Mouse (Mus musculus): ENCODE results near the gene Gabbr2.

Gene Gabbr2

DNA sequence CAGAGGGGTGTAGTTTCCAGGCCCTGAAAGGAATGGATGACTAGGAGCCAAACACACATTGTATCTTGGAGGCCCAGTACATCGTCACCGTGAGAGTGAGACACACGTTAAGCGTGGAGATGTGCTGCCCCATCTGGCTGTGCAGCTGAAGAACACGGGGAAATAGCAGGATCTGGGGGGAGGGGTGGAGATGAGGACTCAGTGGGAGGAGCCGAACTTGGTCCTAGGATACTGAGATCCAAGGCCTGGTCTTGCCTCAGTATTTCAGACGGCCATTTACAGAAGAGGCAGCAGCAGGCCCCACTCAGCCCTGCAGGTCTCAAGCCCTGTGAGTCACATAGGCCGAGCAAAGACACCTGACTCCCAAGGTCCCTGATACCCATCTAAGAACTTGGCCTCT lies 72.5 kb downstream of the Gabbr2 start:
- intact Hi-C loops (cut with DNase I) = no loop called here

DNA sequence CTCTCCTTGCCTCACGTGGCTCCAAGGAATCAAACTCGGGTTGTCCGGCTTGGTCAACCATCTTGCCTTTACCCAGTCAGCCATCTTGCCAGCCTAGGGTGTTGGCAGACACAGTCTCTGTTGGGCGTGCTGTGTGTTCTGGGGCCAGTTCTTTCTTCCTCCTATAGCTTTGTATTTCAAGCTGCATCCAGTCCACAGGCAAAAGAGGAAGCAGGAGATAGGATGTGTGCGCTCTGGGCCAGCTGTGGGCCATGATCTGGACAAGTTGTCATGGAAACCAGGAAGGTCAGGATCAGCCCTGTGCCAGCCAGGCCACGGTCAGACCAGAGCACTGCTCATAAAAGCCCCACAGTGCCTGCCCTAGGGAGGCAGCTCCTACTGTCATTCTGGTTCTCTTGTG lies 74.9 kb downstream of the Gabbr2 start:
- intact Hi-C loops (cut with DNase I) = no loop called here

DNA sequence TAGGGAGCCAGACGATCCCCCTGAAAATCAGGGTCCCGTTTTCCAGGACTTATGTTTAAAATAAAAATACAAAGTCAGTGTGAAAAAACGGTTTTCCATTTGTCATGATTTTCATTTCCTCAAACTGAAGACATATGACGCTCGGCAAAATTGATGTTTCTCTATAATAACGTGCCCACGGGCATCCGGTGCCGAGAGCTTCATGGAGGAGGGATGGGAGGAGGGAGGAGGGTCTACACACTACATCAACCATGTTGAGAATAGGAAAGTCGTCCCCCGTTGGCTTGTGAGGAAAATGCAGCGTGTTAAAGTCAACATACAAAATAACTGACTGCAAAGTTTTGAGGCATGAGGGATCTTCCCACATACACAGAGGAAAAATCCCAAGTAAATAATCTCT lies 75.7 kb downstream of the Gabbr2 start:
- intact Hi-C loops (cut with DNase I) = no loop called here

DNA sequence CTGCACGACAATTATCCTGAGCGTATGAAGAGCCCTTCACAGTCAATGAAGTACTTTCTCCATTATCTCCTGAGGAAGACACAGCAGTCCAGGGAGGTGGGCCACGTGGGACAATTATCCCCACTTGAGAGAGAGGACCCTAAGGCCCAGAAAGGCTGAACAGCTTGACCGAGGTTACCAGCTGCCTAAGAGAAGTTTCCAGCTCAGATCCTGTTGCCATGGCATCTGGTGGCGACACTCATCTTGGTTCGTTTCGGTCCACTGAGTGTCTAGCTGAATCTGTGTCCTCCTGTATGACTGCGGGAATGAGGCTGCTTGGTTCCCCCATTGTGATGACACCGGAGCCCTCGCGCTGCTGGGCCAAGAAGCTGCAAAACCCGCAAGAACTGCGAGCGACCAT lies 76.2 kb downstream of the Gabbr2 start:
- intact Hi-C loops (cut with DNase I) = no loop called here

DNA sequence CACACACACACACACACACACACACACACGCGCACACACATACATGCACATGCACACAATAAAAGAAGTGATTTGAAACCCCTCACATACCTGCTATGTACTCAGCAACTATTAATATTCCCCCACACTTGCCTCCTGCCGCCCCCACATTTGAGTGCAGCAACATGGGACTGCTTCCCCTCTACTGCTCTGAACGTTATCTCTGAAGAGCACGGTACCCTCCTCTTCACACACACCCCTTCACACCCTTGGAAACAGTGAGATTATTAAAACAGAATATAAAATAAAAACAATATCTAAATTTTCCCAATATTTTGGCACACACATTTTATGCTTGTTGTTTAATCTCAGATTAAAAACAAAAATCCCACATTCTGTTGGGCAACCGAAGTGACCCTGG lies 77.1 kb downstream of the Gabbr2 start:
- intact Hi-C loops (cut with DNase I) = no loop called here

DNA sequence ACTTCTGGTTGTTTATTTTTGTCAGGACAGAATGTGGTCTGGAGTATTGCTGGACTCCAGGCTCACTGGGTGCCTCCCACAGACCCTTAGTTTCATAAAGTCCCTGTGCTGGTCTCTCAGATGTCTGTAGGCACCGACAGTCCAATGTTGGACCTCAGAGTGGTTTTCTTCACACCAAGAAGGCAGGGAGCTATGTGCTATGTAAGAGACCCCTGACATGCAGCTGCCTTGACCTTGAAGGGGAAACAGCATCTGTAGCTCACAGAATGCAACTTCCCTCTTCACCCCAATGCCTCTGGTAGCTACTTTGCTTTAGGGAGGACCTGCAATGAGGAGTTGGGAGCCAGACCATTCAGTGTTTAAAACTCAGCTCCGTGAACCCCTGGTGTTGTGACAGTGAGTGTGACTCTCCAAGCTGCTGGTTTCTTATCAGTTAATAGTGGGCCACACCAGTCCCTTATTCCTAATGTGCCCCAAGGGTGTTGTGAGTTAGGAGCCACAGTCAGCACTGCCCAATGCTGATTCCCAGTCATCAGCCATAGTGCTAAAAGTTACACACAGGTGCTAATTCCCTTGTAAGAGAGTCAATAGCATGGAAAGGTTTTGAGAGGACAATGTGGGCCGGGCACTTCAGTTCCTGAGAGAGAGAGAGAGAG lies 85.5 kb downstream of the Gabbr2 start:
- intact Hi-C loops (cut with DNase I) = no loop called here

DNA sequence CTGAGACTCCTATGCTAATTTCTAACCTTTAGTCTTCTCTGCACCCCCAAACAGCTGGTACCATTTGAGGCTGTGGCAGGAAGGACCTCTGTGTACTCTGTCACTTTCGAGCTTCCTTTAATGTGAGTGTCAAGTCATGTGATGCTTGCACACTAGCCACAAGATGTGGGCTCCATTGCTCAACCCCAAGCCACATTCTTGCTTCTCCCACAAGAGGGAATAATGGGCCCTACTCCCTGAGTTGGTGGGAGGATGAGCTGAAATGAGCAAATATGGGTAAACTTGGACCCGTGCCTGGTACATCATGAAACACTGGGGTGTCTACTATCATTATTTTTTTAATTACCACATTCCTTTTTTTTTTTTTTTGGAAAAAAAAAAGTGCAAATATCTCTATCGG lies 86.5 kb downstream of the Gabbr2 start:
- intact Hi-C loops (cut with DNase I) = no loop called here

DNA sequence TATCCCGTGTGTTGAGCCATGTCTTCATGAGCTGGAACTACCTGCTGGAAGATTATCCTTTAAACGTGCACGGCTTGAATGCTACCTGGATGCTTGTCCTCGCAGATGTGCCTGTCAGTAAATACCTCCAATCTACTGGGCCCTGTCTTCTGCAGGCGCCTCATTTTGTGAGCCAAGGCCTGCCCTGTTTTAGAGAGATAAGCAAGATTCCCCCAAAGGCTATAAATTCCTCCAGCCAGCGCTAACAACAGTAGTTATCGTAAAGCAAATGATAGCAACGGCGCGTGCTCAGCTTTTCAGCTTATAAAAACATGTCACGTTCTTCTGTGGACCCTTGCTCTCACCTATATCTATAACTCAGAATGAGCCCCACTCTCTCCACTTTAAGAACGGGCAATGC lies 87.5 kb downstream of the Gabbr2 start:
- intact Hi-C loops (cut with DNase I) = no loop called here

DNA sequence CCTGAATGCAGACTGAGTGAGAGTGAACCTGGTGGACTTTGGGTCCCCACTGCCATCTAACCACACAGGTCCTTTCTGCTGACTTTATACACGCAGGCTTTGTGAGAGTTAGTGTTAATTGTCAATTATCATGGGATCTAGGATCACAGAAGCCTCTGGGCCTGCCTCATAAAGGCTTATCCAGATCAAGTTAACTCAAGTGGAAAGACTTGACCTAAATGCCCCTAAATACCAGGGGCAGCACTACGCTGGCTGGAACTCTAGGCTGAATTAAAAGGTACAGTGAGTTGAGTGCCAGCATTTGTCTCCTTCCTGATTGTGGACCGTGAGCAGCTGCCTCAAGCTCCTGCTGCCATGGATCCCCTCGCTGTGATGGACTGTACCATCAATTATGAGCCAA lies 93.1 kb downstream of the Gabbr2 start:
- intact Hi-C loops (cut with DNase I) = no loop called here

DNA sequence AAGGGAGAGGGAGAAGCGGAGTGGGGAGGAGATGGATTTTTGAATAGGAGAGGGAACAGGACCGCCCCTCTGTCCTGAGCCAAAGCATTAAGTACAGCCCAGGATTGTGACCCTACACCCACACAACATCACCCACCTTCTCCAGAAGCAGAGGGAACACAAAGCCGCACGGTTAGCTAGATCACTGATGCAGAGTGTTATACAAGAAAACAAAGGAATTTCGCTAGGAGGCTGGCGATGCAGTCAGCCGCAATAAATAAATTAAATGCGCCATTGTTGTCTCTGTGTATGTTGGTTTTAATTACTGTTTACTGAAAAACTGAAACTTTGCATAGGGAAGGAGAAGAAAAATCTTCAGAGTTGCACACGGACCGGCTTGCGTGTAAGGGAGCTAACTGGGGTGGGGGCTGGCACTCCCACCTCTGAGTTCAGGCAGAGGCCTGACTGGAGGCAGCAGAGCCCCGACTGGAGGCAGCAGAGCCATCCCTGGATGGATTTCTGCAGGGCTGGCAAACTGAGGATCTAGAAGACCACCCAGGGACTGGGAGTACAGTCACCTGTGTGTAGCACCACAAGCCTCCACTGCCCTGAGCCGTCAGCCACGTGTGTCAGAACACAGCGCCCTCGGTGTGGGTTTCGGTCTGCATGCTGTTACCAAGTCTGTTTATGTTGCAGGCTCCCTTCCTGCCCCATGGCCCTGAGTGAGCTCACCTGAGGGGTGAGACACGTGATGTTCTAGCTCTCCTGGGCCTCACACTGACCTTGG lies 93.9 kb downstream of the Gabbr2 start:
- intact Hi-C loops (cut with DNase I) = no loop called here

DNA sequence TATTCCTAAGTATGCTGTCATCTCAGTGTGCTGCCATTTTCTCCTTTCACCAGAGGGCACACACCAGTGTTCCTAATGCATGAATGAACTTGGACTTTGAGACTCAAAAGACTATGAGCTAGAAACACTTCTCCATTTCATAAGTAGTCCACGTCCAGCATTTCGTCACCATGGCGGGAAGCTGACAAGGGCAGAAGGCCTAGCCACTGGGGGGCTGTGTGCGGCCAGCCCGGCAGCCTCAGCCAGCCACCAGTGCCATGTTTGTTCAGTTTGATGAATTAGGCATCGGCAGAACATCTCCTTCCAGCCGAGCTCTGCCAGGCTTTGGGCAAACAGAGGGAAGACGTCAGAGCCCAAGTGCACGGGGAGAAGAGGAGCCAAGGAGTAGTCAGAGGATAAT lies 97.5 kb downstream of the Gabbr2 start:
- intact Hi-C loops (cut with DNase I) = no loop called here

DNA sequence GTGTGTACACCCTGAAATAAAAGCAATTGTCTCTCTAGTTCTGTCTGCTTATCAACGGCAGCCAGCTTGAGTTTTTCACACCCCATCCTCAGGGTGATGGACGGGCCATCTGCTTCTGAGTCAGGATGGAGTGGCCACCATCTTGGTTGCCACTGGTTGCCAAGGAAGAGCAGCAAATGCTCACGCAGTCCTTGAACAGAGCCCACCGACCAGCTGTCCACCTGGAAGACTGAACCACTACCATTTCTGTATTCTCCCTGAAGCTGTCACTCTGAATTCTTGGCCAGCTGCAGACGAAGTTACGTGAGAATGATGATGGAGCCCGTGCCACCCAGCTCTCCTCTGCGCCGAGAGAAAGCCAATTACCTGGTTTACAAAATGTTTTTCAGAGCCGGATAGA lies 102.5 kb downstream of the Gabbr2 start:
- intact Hi-C loops (cut with DNase I) = no loop called here

DNA sequence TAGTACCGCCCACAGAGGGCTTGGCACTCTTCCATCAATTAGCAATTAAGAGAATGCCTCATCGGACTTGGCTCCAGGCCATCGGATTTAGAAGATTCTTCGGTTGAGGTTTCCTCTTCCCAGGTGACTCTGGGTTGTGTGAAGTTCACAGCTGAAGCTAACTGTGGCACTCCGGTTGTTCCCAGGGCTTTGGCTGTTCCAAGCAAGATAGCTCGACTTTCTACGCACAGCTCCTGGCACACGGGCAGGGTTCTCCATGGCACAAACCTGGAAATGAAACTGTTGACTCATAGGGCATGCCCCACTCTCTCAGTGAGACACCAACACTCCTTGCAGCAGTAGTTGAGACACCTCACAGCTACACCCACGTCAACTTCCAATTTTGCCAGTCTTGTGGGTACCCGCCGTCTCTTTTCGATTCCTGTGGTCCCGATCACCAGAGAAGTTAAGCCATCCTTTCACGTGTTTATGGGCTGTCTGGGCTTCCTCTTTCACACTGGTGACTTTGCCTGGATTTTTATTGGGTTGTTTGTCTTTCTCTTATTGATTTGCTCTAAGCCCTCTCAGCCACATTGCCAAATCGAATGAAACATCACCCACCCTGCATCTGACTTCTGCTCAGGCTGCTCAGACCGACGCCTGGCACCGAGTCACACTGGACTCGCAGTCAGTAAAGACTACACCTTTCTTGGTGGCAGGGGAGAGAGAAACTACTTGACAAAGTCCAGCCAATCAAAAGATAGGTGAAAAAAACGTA lies 105.9 kb downstream of the Gabbr2 start:
- intact Hi-C loops (cut with DNase I) = no loop called here

DNA sequence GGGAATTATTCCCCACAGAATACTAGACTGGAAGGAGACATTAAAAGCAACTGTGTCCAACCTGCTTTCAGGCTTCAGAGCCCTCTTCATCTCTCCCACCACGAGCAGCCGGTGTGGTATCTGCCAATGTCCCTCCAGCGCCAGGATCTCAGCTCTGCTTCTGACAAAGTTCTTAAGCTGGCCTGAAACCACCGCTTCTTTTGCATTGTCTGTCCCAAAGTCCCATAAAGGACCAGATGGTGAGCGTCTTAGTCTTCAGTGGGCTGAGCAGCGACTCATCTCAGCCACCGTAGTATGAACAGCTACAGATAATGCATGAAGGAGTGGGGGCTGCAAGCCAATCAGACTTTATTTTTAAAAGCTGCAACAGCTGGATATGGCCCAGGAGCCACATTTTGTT lies 107.5 kb downstream of the Gabbr2 start:
- intact Hi-C loops (cut with DNase I) = no loop called here

DNA sequence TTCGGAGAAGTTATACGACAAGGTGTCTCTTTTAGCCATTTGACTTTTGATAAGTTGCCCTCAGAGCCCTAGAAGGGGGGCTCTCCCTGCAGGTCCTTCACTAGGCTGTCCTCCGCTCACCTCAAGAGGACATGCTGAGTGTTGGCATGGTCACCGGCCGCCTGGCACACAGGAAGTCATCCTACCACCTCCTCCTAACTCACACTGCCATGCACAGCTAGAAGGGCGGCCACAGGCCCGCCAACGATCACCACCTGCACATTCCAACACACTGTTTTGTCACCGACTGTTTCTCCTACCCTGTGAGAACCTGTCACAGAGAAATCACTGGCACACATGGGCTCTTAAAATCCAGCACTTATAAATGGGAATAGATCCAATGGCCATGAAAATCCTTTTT lies 108.1 kb downstream of the Gabbr2 start:
- intact Hi-C loops (cut with DNase I) = no loop called here

DNA sequence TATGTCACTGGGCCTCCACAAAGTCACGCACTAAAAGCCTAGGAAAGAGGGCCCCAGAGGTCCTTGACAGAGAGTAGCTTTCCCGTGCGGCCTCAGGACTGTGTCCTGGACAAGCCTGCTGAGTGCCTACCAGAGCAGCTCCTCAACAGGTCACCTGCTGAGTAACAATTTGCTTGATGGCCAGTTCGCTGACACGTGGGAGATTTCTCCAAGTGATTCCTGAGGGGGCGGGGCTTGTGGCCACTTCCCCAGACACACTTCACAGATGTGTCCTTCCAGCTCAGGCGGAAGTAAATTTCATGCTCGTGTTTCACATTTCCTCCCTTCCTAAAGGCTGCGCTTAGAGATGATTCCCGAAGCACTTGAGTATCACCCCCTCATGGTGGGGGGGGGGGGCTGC lies 108.6 kb downstream of the Gabbr2 start:
- intact Hi-C loops (cut with DNase I) = no loop called here

DNA sequence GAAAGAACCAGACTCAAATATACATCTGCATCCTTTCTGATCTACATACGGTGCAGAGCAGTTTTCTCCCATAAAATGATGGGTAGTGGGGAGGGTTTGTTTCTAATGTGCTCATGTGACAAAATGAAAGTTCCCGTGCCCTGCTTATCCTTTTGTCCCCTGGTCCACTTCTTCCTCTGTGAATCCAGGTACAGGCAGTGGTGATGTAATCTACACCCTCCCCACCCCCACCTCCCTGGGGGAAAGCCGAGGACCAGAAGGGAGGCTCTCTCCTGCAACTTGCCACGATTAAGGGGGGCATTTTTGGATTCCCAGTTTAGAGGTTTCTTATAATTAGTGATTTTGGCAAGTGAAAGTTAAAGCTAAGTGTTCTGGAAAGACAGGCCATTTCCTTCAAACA lies 110.4 kb downstream of the Gabbr2 start:
- intact Hi-C loops (cut with DNase I) = no loop called here

DNA sequence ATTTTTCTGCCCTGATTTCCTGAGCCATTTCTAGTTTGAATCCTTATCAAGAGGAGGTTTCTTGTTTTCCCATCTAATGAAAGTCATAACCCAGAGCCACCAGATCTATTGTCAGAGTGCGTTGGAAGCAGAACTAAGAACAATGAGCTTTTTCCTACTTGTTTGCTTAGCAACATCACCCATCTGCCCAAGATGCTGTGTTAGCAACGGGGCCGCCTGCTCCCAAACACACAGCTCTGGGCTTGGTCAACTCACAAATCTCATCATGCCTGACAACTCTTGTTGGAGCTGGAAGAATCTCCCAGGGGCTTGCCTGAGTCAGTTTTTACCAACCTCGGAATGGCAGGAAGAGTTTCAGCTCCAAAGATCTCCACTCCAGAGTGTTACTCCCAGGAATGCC lies 111.7 kb downstream of the Gabbr2 start:
- intact Hi-C loops (cut with DNase I) = no loop called here

DNA sequence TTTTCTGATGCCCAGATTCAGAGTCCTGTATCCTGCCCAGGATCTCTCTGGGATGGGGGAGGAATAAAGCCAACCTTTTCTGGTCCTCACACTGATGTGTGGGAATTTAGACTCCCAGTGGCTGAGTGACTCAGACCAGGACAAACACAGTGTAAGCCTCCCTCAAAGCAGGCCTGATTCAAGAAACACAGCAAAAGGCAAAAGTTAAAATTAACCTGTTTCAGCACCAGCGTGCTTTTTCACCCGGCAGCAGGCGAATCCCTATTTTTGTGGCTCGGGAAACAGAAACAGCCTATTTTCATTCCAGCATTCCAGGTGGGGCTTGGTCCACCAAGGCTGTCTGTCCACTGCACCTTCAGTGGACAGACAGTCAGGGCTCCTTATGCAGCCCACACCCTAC lies 118.9 kb downstream of the Gabbr2 start:
- intact Hi-C loops (cut with DNase I) = no loop called here

DNA sequence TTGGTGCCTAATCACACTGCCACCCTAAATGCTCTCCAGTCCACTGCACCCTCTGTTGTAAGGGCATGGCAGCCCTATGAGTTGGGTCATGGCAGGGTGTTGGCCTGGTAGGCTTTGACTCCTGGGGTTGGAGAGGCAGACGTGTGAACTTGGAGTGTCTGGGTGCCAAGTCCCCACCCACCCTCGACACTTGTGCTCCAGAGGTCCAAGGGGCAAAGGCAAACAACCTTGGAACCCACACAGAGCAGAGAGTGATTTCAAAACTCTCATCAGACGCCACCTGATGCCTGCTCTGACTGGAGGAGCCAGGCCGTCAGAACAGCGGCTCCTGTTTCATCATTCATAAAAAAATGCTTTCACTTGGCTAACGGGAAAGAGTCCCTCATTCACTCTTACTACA lies 121.5 kb downstream of the Gabbr2 start:
- intact Hi-C loops (cut with DNase I) = no loop called here

DNA sequence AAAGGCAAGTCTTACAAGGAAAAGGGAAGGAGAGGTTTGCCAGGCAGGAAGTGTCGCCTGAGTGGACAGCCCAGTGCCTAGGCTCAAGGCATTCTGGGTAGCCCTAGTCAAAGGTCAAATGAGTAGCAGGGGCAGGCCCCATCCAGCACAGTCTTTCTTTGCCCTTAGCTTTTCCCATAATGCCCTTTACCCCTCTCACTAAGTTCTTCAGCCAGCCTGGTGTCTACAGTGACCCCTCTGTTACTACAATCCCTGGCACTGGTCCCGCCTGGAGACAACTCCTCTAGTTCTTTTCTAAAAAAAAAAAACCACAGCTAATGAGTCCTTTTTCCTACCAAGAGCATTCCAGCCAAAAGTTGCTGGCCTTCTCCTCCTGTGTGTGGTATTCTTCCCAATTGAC lies 122.3 kb downstream of the Gabbr2 start:
- intact Hi-C loops (cut with DNase I) = no loop called here

DNA sequence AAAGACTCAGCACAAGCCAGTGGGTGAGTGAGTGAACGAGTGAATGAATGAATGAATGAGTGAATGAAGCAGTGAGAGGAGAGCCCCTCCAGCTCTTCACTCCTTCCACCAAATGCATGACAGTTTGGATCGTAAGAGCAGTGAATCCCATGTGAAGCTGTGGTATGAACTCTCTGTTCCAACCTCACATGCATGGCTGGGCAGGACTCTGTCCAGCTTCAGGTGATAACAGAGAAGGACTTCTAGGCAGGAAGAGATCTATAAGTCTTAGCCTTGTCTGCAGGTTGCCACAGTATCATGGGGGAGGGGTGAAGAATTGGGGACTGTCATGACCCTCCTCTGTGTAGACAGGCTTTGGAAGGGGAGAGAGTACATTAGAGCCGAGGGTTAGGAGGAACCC lies 122.8 kb downstream of the Gabbr2 start:
- intact Hi-C loops (cut with DNase I) = no loop called here

DNA sequence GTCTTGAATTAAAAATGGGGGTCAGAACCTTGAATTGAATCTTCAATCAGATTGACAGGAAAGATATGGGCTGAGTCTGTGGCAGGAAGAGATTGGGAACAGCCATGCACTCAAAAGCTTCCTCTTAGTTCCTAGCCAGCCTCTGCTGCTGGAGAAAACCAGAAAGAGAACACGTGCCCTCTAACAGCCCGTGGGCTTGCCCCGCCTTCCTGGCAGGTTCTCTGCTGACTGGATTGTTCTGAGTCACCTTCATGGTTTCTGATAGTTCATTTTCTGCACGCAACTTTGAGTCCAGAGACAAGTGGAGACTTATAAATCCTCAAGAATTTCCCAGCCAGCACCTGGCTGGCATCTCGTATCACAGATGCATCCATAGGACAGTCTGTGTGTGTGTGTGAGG lies 123.5 kb downstream of the Gabbr2 start:
- intact Hi-C loops (cut with DNase I) = no loop called here
